Mouse (Mus musculus): ENCODE measurements around the gene Adh5.
"Not testable (repeated sequence)": the region's sequence is repeated elsewhere in the genome, so short reads cannot be mapped to it uniquely, and the experiment has no call there.

Adh5 gene

GRCm38 (mm10) chr3:138460260-138460659 is 17.4 kb downstream of the Adh5 start:
- no peak for DNase-seq (ENCODE audit: low read depth)

- DNase-seq (ENCODE audit: low read depth), result no peak
Measured at GRCm38 (mm10) chr3:138461832-138462231, 18.9 kb downstream of the Adh5 start.

DNA sequence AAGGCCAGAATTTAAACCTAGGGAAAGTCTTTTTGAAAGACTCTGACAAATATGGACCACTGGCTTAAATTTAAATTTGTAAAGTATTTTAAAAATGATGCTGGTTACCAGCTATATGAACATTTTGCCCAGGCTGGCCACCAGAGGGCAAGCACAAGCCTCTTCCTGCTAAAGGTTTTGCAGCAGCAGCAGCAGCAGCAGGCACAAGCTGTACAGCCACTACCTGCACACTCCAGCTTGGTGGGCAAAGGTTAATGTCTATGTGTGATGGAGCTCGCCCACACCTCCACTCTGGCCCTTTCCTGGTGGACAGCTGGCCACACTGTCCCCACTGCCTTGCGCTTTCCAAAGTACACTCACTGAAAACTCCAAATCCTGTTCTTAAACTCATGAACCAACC is 20.2 kb downstream of the Adh5 start:
- peak; percentile 65 for DNase-seq (ENCODE audit: low read depth)

DNA sequence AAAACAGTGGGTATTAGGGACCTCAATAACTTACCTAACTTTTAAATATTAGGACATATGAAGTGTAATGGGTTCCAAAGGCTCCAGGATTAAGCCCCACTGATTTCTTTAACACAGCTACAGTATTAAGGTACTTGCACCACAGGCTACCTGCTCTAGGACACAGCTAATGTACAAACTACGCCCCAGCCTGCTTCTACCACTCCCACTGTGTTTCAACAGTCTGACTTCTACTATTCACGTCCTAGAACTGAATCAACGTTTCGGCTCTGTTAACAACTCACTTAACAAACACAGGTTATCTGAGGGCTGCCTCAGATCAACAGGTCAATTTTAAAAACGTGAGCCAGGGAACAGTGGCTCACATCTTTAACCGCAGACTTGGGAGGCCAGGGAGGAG is 20.9 kb downstream of the Adh5 start:
- DNase-seq (ENCODE audit: low read depth), result no peak

DNA sequence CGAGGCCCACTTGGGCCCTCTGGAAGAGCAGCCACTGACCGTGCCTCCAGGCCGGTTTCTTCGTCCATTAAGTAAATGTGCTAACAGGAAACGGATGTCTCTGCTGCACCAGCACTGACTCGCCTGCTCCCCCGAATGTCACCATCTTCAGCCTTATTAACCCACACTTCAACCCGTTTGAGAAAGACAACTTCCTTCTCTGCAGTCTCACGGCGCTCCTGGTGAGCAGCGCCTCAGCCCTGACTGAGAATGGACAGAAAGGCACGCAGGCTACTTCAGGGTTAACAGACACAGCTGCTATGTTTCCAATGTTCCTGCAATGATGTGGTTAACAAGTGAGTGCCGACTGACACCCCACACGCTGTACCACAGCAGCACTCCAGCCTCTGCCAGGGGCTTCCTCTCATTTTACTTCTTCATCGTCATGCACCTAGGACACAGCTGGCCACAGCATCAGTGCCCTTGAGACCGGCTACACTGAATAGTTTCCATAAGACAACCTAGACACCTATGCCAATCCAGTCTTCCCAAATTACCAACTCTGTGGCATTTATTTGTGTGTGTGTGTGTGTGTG is 21.8 kb downstream of the Adh5 start:
- DNase-seq (ENCODE audit: low read depth), result peak; percentile 60

GRCm38 (mm10) chr3:138466656-138467055 is 23.8 kb downstream of the Adh5 start:
- not testable (repeated sequence) for DNase-seq (ENCODE audit: low read depth)

- DNase-seq (ENCODE audit: low read depth), result no peak
Measured at GRCm38 (mm10) chr3:138471066-138471465, 28.2 kb downstream of the Adh5 start.

DNA sequence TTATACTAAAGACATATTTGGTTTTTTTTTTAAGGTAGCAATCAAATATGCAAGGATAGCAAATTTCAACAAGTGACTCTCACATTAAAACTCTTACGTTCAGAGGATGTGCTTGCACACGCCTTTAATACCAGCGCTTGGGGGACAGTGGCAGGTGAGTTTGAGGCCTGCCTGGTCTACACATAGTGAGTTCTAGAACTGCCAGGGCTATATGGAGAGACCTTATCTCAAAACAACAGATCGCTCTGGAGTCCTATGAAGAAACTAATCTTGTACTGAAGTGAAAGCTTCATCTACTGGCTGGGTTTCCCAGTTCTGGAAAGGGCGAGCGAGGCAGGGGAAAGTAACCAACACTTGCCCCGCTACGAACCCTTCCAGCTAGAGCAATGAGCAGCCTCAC is 36.6 kb downstream of the Adh5 start:
- no peak for DNase-seq (ENCODE audit: low read depth)

GRCm38 (mm10) chr3:138481526-138482284 is 38.8 kb downstream of the Adh5 start:
- no peak for DNase-seq (ENCODE audit: low read depth)

GRCm38 (mm10) chr3:138483240-138483639 is 40.3 kb downstream of the Adh5 start:
- no peak for DNase-seq (ENCODE audit: low read depth)

- DNase-seq (ENCODE audit: low read depth), result peak; percentile 61
Measured at GRCm38 (mm10) chr3:138488584-138489326, 45.9 kb downstream of the Adh5 start.

GRCm38 (mm10) chr3:138489327-138490033 is 46.6 kb downstream of the Adh5 start, which contains the start of gene Metap1:
Gene Metap1 (minus strand): TSS chr3:138489515.
- DNase-seq (ENCODE audit: low read depth), result peak; percentile 94

GRCm38 (mm10) chr3:138490034-138490337 is 47.1 kb downstream of the Adh5 start:
- DNase-seq (ENCODE audit: low read depth), result no peak

- peak; percentile 57 for DNase-seq (ENCODE audit: low read depth)
Measured at GRCm38 (mm10) chr3:138493668-138494067, 50.8 kb downstream of the Adh5 start.

GRCm38 (mm10) chr3:138494565-138494964 is 51.7 kb downstream of the Adh5 start:
- peak; percentile 50 for DNase-seq (ENCODE audit: low read depth)

DNA sequence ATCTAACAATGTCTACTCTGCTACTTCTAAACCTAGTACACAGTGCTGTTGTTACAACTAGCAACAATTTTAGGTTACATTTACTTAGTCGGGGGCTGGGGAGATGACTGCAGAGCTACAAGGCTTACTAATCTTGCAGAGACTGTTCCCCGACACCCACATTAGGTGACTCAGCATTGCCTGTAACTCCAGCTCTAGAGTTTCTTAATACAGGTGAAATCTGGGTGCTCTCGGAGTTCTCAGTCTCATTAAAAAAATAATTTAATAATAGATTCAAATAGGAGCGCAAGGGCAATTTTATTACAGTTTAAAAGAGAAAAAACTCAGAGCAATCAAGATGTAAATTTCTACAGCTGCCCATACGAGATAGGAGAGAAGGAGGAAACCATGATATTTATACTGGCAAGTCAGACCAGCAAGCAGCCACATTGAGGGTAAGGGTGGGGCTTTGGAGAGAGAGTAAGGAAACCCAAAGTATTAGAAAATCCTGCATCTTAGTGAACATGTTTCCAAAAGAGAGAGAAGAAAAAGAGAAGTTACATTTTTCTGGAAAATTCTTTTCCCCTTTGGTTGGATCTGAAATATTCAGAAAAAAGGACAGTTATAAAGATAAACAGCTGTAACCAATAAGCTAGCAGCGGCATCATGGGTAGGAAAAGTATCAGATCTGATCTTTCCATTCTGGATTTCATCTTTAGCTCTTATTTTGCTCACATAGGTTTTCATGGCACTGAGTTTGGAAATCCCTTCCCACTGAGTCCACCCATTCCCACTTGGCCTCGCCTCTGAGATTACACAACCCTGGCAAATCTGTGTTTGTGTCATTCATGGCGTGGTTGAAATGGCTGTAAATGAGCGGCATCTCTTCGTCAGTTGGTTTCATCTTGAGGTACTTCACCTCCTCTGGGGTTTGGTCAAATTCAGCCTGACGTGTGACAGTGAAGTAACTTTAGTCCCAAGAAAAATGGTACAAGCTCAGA is 52.6 kb downstream of the Adh5 start:
- peak; percentile 86 for DNase-seq (ENCODE audit: low read depth)

DNA sequence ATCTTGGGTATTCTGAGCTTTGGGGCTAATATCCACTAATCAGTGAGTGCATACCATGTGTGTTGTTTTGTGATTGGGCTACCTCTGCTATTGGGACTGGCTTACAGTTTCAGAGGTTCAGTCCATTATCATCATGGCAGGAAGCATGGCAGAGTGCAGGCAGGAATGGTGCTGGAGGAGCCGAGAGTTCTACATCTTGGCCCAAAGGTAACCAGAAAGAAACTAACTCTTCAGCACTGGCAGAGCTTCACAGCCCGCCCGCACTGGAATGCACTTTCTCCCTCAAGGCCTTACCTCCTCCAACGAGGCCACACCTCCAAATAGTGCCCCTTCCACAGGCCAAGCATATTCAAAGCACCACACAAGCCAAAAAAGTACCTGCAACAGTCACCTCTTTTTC is 55.8 kb downstream of the Adh5 start:
- DNase-seq (ENCODE audit: low read depth), result no peak

DNA sequence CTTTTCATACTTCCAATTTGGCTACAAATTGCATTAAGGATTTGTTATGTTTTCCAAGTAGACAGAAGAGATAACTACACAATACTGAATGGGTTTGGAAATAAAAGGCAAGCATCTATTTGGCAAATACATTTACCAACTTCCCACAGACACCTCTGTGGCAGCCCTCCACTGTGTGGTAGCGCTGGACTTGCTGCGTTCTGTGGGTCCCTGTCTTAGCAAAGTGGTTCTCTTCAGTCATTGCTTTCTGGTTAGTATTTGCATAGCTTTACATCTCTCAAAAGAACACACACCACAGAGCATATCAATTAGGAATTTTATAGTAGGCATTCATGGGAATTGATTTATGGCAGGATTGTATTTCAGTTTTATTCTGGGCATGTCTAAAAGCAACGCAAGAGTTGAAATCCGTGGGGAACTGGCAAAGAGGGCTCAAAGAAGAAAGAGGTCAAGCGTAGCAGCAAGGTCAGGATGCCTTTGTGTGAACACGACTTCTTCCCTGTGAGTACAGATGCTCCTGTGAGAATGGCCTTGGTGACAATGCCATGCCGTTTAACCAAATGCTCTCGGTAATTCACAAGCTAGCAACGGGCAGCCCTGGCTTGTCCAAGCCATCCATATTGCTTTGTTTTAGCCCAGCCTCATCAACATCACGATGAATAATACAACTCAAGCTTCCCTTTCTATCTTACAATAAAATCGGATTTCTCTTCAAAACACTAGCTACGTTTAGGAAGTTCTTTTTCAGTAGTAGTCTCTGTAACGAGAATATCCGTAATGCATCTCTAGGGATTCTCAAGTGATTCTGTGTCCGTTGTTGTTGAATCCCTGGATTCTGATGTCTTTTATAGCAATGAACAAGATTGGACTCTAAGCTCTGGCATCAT is 57.2 kb downstream of the Adh5 start:
- no peak for DNase-seq (ENCODE audit: low read depth)

DNA sequence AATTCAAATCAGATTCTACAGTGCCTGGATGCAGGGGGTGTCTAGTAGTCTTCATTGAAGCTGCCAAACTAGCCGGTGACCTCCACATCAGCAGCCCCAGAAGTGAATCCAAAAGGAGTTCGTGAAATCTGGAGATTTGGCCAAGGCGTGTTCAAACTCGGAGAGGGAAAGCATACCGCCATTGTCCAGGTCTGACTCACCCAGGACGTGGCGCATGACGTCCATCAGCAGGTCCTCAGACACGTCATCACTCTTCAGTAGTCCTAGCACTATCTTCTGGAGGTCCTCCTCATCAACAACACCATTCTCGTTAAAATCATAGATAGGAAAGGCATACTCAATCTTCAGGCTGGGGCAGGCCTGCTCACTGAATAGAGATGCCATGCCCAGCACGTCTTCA is 60.9 kb downstream of the Adh5 start:
- no peak for DNase-seq (ENCODE audit: low read depth)
